ENCODE assay signal across 8 mouse cellular contexts in genomic region chr11:79738725-79739558, GRCm38 (mm10).
DNase-seq lines count a peak whose midpoint lies in the region; ATAC-seq and TF ChIP-seq lines count a peak whose summit lies in the region.

No protein-coding gene starts in this region.

- intact Hi-C loops in gastrocnemius, adult 2 months (cut with DNase I) = no loop called here

- WGBS in hindbrain, embryonic 11.5 days = 74% methylated on average over 19 of the region's 19 CpGs
- WGBS in limb, embryonic 13.5 days = 58% methylated on average over 19 of the region's 19 CpGs
- WGBS in neural tube, embryonic 13.5 days = 77% methylated on average over 19 of the region's 19 CpGs

- TF ChIP-seq CTCF in Patski (IDR thresholded peaks at IDR 0.05) = no peak
- TF ChIP-seq CTCF in gastrocnemius, adult 2 months (IDR thresholded peaks at IDR 0.05) = no peak

- DNase-seq in 3134 (ENCODE audit: extremely low read depth, insufficient read length, low spot score) (peak; percentile 98), Patski (ENCODE audit: low read depth, low spot score) (peak; percentile 48)
- DNase-seq in gastrocnemius, adult 2 months = peak; percentile 85
- peak; percentile 21 for DNase-seq in hindbrain, embryonic 11.5 days (ENCODE audit: low spot score)
- DNase-seq in frontal cortex, adult 2 months (ENCODE audit: extremely low spot score in 1 of 2, low spot score in 1 of 2) = no peak
- DNase-seq in cerebellum, adult 18-20 months = no peak

- no peaks in the 10 kb centered on the region for H3K27me3 ChIP-seq in Patski
- no peaks in the 10 kb centered on the region for H3K27me3 ChIP-seq in hindbrain, embryonic 11.5 days (ENCODE audit: control insufficient read depth, insufficient read depth, low read length)
- H3K27me3 ChIP-seq in limb, embryonic 13.5 days = no peaks in the 10 kb centered on the region
- no peaks in the 10 kb centered on the region for H3K27me3 ChIP-seq in neural tube, embryonic 13.5 days

- peak overlapping the region; percentile 92 for H3K27ac ChIP-seq in gastrocnemius, adult 2 months
- H3K27ac ChIP-seq in hindbrain, embryonic 11.5 days (ENCODE audit: low read depth, low read length) = no peak overlapping the region; the same call in 1 of the 2 replicates
- peak overlapping the region; percentile 78 for H3K27ac ChIP-seq in limb, embryonic 13.5 days
- peak overlapping the region; percentile 65 for H3K27ac ChIP-seq in neural tube, embryonic 13.5 days (replicated peaks)

- no peaks in the 10 kb centered on the region for H3K36me3 ChIP-seq in hindbrain, embryonic 11.5 days (ENCODE audit: control insufficient read depth, insufficient read depth, low read length)
- no peaks in the 10 kb centered on the region for H3K36me3 ChIP-seq in limb, embryonic 13.5 days
- no peaks in the 10 kb centered on the region for H3K36me3 ChIP-seq in neural tube, embryonic 13.5 days

- CTCF ChIA-PET in Patski (lab: Charles Lee) = interaction anchor here (1.4 kb wide), 1 partner anchor 184 kb away, joined by 3 read pairs; no protein-coding TSS in a partner anchor

- no peak overlapping the region for H3K4me2 ChIP-seq in hindbrain, embryonic 11.5 days (replicated peaks; ENCODE audit: low read depth, low read length)
- 0 out of 2 replicates have a peak overlapping the region, but pooled peaks have one; percentile 3 for H3K4me2 ChIP-seq in limb, embryonic 13.5 days (replicated peaks)
- H3K4me2 ChIP-seq in neural tube, embryonic 13.5 days = no peak overlapping the region

- H3K9ac ChIP-seq in hindbrain, embryonic 11.5 days (ENCODE audit: low read depth, low read length) = no peak overlapping the region
- no peak overlapping the region for H3K9ac ChIP-seq in limb, embryonic 13.5 days
- no peak overlapping the region for H3K9ac ChIP-seq in neural tube, embryonic 13.5 days

- H3K4me3 ChIP-seq in gastrocnemius, adult 2 months = peak overlapping the region; percentile 9; the same call in 1 of the 2 replicates
- H3K4me3 ChIP-seq in hindbrain, embryonic 11.5 days (ENCODE audit: low read depth, low read length) = no peak overlapping the region
- no peak overlapping the region for H3K4me3 ChIP-seq in limb, embryonic 13.5 days
- H3K4me3 ChIP-seq in neural tube, embryonic 13.5 days = no peak overlapping the region

- H3K9me3 ChIP-seq in hindbrain, embryonic 11.5 days (ENCODE audit: control insufficient read depth, low read length) = no peaks in the 10 kb centered on the region
- no peaks in the 10 kb centered on the region for H3K9me3 ChIP-seq in limb, embryonic 13.5 days
- H3K9me3 ChIP-seq in neural tube, embryonic 13.5 days = no peaks in the 10 kb centered on the region

- H3K4me1 ChIP-seq in hindbrain, embryonic 11.5 days (replicated peaks; ENCODE audit: control insufficient read depth, insufficient read depth, low read length) = 0 out of 2 replicates have a peak, but pooled peaks cover 2% of the 10 kb centered on the region
- peaks cover 35% of the 10 kb centered on the region for H3K4me1 ChIP-seq in limb, embryonic 13.5 days
- peaks cover 28% of the 10 kb centered on the region for H3K4me1 ChIP-seq in neural tube, embryonic 13.5 days (replicated peaks)

- peak; percentile 66 for ATAC-seq in Patski
- no peak for ATAC-seq in hindbrain, embryonic 11.5 days (ENCODE audit: low FRiP score)
- ATAC-seq in limb, embryonic 13.5 days (ENCODE audit: low FRiP score, low read depth) = peak; percentile 90
- ATAC-seq in neural tube, embryonic 13.5 days (ENCODE audit: low read depth) = peak; percentile 67

- in situ Hi-C loops in Patski (cut with MboI; ENCODE audit: low pct_unique_long_range_greater_than_20kb) = no loop called here

- POLR2A ChIA-PET in Patski (lab: Charles Lee) = interaction anchor here (0.8 to 1.0 kb wide), 2 partner anchors 8 to 75 kb away, joined by 3 to 4 read pairs; no protein-coding TSS in a partner anchor

Comparison
In these comparisons a context has a peak if more than half of its experiments do, and no peak if none do; other contexts are left out.
1. DNase-seq: peak in 3134 (single experiment), Patski (single experiment), gastrocnemius, adult 2 months (single experiment) and hindbrain, embryonic 11.5 days (single experiment); none in frontal cortex, adult 2 months (0 of 2) and cerebellum, adult 18-20 months (0 of 2).